Mouse (Mus musculus) liver, embryonic 15.5 days (tissue): ENCODE measurements at regions not wholly inside any gene's neighbourhood (a gene's known extent, or its start where the extent isn't known, plus 50 kb on each side); places are given as distances from the start of the nearest gene placed in this dataset.

Experiments
- ATAC-seq: fragments of 200-750 bp; cut with Nextera tagmentation; 2 replicates; pipeline ENCODE4 v1.8.0; 2017; ENCODE audit warnings: moderate number of reproducible peaks, mild to moderate bottlenecking, moderate library complexity; ENCODE audit not compliant: insufficient read depth
- H3K27ac ChIP-seq: fragments of 300-500 bp; sonication (generic); replicated peaks from 2 replicates; pipeline ENCODE4 v1.5.1; 2015; ENCODE audit warnings: mild to moderate bottlenecking, inconsistent platforms
- H3K27me3 ChIP-seq: fragments of 300-500 bp; sonication (generic); 2 replicates; pipeline ENCODE4 v1.6.1; 2015; ENCODE audit warnings: mild to moderate bottlenecking, inconsistent platforms
- H3K36me3 ChIP-seq: fragments of 300-500 bp; sonication (generic); replicated peaks from 2 replicates; pipeline ENCODE4 v1.6.1; 2015; ENCODE audit warnings: moderate library complexity, mild to moderate bottlenecking, inconsistent platforms
- H3K4me1 ChIP-seq: fragments of 300-500 bp; sonication (generic); replicated peaks from 2 replicates; pipeline ENCODE4 v1.6.1; 2015; ENCODE audit warnings: inconsistent platforms
- H3K4me2 ChIP-seq: fragments of 300-500 bp; sonication (generic); 2 replicates; pipeline ENCODE4 v1.6.1; 2015; ENCODE audit warnings: moderate library complexity, mild to moderate bottlenecking, inconsistent platforms
- H3K4me3 ChIP-seq: fragments of 300-500 bp; sonication (generic); replicated peaks from 2 replicates; pipeline ENCODE4 v1.5.1; 2015; ENCODE audit warnings: mild to moderate bottlenecking, inconsistent platforms
- H3K9ac ChIP-seq: fragments of 300-500 bp; sonication (generic); 2 replicates; pipeline ENCODE4 v1.6.1; 2015; ENCODE audit warnings: moderate library complexity, mild to moderate bottlenecking, inconsistent platforms
- H3K9me3 ChIP-seq: fragments of 300-500 bp; sonication (generic); replicated peaks from 2 replicates; pipeline ENCODE4 v1.6.1; 2016; ENCODE audit warnings: inconsistent platforms
- WGBS: fragments of 180-500 bp; shearing (Covaris S2); methylation state at CpG from one replicate; pipeline ENCODE4 v1.1.7; 2015; ENCODE audit warnings: mixed read lengths; ENCODE audit not compliant: insufficient replicate concordance; 5-methylcytosine and 5-hydroxymethylcytosine counted together

- Histone ChIP-seq H3K27ac (no peak overlapping the region), H3K4me3 (no peak overlapping the region), H3K27me3 (no peaks in the 10 kb centered on the region), H3K4me2 (no peak overlapping the region), H3K9ac (no peak overlapping the region), H3K9me3 (no peaks in the 10 kb centered on the region), H3K36me3 (no peaks in the 10 kb centered on the region), H3K4me1 (no peaks in the 10 kb centered on the region)
- 50% methylated on average over 4 of the region's 4 CpGs for WGBS
- ATAC-seq = no peak
Observed at GRCm38 (mm10) chr12:9266221-9266620, 236.4 kb downstream of the Ttc32 start.

- no peaks in the 10 kb centered on the region for H3K4me1 ChIP-seq
- no peaks in the 10 kb centered on the region for H3K36me3 ChIP-seq
- no peak overlapping the region for H3K4me3 ChIP-seq
- 70% methylated on average over 2 of the region's 2 CpGs for WGBS
- no peak for ATAC-seq
- no peak overlapping the region for H3K4me2 ChIP-seq
- H3K9me3 ChIP-seq = no peaks in the 10 kb centered on the region
- H3K27me3 ChIP-seq = no peaks in the 10 kb centered on the region
- H3K27ac ChIP-seq = no peak overlapping the region
- no peak overlapping the region for H3K9ac ChIP-seq
Observed at GRCm38 (mm10) chr12:9271484-9271883, 241.7 kb downstream of the Ttc32 start.

- Histone ChIP-seq H3K27ac (no peak overlapping the region), H3K27me3 (no peaks in the 10 kb centered on the region), H3K4me3 (no peak overlapping the region), H3K4me1 (no peaks in the 10 kb centered on the region), H3K4me2 (no peak overlapping the region), H3K9ac (no peak overlapping the region), H3K36me3 (no peaks in the 10 kb centered on the region), H3K9me3 (no peaks in the 10 kb centered on the region)
- ATAC-seq = no peak
- 26% methylated on average over 1 of the region's 1 CpGs for WGBS
Observed at GRCm38 (mm10) chr12:9274181-9274580, 244.4 kb downstream of the Ttc32 start.

GRCm38 (mm10) chr12:9275697-9276096, 245.9 kb downstream of the Ttc32 start:
- Histone ChIP-seq H3K4me2 (no peak overlapping the region), H3K27ac (no peak overlapping the region), H3K4me1 (no peaks in the 10 kb centered on the region), H3K9ac (no peak overlapping the region), H3K4me3 (no peak overlapping the region), H3K9me3 (no peaks in the 10 kb centered on the region), H3K36me3 (no peaks in the 10 kb centered on the region), H3K27me3 (no peaks in the 10 kb centered on the region)
- ATAC-seq = no peak
- 70% methylated on average over 7 of the region's 7 CpGs for WGBS

GRCm38 (mm10) chr12:9278735-9279134, 248.9 kb downstream of the Ttc32 start:
- H3K9me3 ChIP-seq = no peaks in the 10 kb centered on the region
- no peaks in the 10 kb centered on the region for H3K36me3 ChIP-seq
- no peaks in the 10 kb centered on the region for H3K4me1 ChIP-seq
- no peak for ATAC-seq
- H3K4me2 ChIP-seq = no peak overlapping the region
- H3K4me3 ChIP-seq = no peak overlapping the region
- 31% methylated on average over 5 of the region's 5 CpGs for WGBS
- H3K9ac ChIP-seq = no peak overlapping the region
- no peaks in the 10 kb centered on the region for H3K27me3 ChIP-seq
- no peak overlapping the region for H3K27ac ChIP-seq

GRCm38 (mm10) chr12:9279893-9280605, 250.3 kb downstream of the Ttc32 start:
- 33% methylated on average over 5 of the region's 5 CpGs for whole genome bisulfite sequencing
- H3K4me1 ChIP-seq = no peaks in the 10 kb centered on the region
- H3K27me3 ChIP-seq = no peaks in the 10 kb centered on the region
- no peak overlapping the region for H3K9ac ChIP-seq
- no peak for ATAC-seq
- H3K4me2 ChIP-seq = no peak overlapping the region
- H3K27ac ChIP-seq = no peak overlapping the region
- H3K9me3 ChIP-seq = no peaks in the 10 kb centered on the region
- no peaks in the 10 kb centered on the region for H3K36me3 ChIP-seq
- H3K4me3 ChIP-seq = no peak overlapping the region

GRCm38 (mm10) chr12:9287271-9287670, 257.5 kb downstream of the Ttc32 start:
- WGBS = 52% methylated on average over 2 of the region's 2 CpGs
- Histone ChIP-seq H3K9me3 (no peaks in the 10 kb centered on the region), H3K4me1 (no peaks in the 10 kb centered on the region), H3K27me3 (no peaks in the 10 kb centered on the region), H3K27ac (no peak overlapping the region), H3K36me3 (no peaks in the 10 kb centered on the region), H3K9ac (no peak overlapping the region), H3K4me2 (no peak overlapping the region), H3K4me3 (no peak overlapping the region)
- ATAC-seq = no peak

GRCm38 (mm10) chr12:9292656-9293055, 262.9 kb downstream of the Ttc32 start:
- Histone ChIP-seq H3K4me2 (no peak overlapping the region), H3K27me3 (no peaks in the 10 kb centered on the region), H3K4me1 (no peaks in the 10 kb centered on the region), H3K9ac (no peak overlapping the region), H3K9me3 (no peaks in the 10 kb centered on the region), H3K4me3 (no peak overlapping the region), H3K27ac (no peak overlapping the region), H3K36me3 (no peaks in the 10 kb centered on the region)
- ATAC-seq = no peak

- no peak for ATAC-seq
- H3K4me1 ChIP-seq = no peaks in the 10 kb centered on the region
- WGBS = 50% methylated on average over 3 of the region's 3 CpGs
- H3K9me3 ChIP-seq = no peaks in the 10 kb centered on the region
- H3K27ac ChIP-seq = no peak overlapping the region
- no peaks in the 10 kb centered on the region for H3K36me3 ChIP-seq
- no peak overlapping the region for H3K4me2 ChIP-seq
- no peaks in the 10 kb centered on the region for H3K27me3 ChIP-seq
- no peak overlapping the region for H3K4me3 ChIP-seq
- H3K9ac ChIP-seq = no peak overlapping the region
Observed at GRCm38 (mm10) chr12:9295211-9295610, 265.4 kb downstream of the Ttc32 start.

GRCm38 (mm10) chr12:9298848-9299655, 269.3 kb downstream of the Ttc32 start:
- H3K4me1 ChIP-seq = no peaks in the 10 kb centered on the region
- no peak overlapping the region for H3K4me3 ChIP-seq
- no peaks in the 10 kb centered on the region for H3K36me3 ChIP-seq
- no peak for ATAC-seq
- H3K9me3 ChIP-seq = no peaks in the 10 kb centered on the region
- H3K9ac ChIP-seq = no peak overlapping the region
- no peaks in the 10 kb centered on the region for H3K27me3 ChIP-seq
- no peak overlapping the region for H3K4me2 ChIP-seq
- H3K27ac ChIP-seq = no peak overlapping the region
- WGBS = 53% methylated on average over 5 of the region's 5 CpGs

- Histone ChIP-seq H3K9me3 (no peaks in the 10 kb centered on the region), H3K4me1 (no peaks in the 10 kb centered on the region), H3K27ac (no peak overlapping the region), H3K36me3 (no peaks in the 10 kb centered on the region), H3K27me3 (no peaks in the 10 kb centered on the region), H3K4me3 (no peak overlapping the region), H3K9ac (no peak overlapping the region), H3K4me2 (no peak overlapping the region)
- no peak for ATAC-seq
- WGBS = 53% methylated on average over 2 of the region's 2 CpGs
Observed at GRCm38 (mm10) chr12:9304146-9304545, 265.8 kb upstream of the Osr1 start.
